Mouse (Mus musculus) liver, adult 10 weeks (tissue): ENCODE results near the gene Idi2. TPM values are rescaled to one million over a fixed set of nuclear protein-coding genes. Genes with fewer than 3 reads are reported as not detected.

ENCODE experiments used
- polyA plus RNA-seq: library from polyadenylated mRNA; stranded (reverse); fragments of 350-450 nt; fragmentation: Illumina TruSeq; extraction: RNeasy Lipid Tissue Mini Kit (QIAGEN cat#74804); gene quantifications from one replicate; pipeline ENCODE4 v1.2.3, GENCODE M21; 2014; ENCODE audit warnings: low read depth, low replicate concordance

Gene Idi2
- polyA plus RNA-seq, result not detected

GRCm38 (mm10) chr13:8952563-8952962 is at the start of gene Idi2:
Gene Idi2, plus strand, starts transcription at chr13:8952863.

GRCm38 (mm10) chr13:8948131-8948530 is 4.5 kb upstream of the Idi2 start, which contains the start of gene Gm9745:
Gene Gm9745, minus strand, starts transcription at chr13:8948231.

GRCm38 (mm10) chr13:8995990-8996786 is 43.5 kb downstream of the Idi2 start, which contains the start of gene Gtpbp4:
Gene Gtpbp4, minus strand, starts transcription at chr13:8996083.

Other genes starting within 250 kb of the Idi2 start
- 11.9 TPM for gene Wdr37, start 81.0 kb upstream of the Idi2 start, polyA plus RNA-seq
- 866 TPM for gene Idi1, start 67.4 kb upstream of the Idi2 start, polyA plus RNA-seq
- gene Gm9745, start 4.6 kb upstream of the Idi2 start, polyA plus RNA-seq, result not detected
- gene Gtpbp4, start 43.2 kb downstream of the Idi2 start, polyA plus RNA-seq, result 40.8 TPM
- 43.2 TPM for gene Larp4b, start 141.0 kb downstream of the Idi2 start, polyA plus RNA-seq